Mouse (Mus musculus): ENCODE results near the gene Trove2. TPM values are rescaled to one million over a fixed set of nuclear protein-coding genes. Genes with fewer than 3 reads are reported as not detected.

The Trove2 gene
- polyA plus RNA-seq, 1 experiment from 2014 or later: 24.2 TPM

DNA sequence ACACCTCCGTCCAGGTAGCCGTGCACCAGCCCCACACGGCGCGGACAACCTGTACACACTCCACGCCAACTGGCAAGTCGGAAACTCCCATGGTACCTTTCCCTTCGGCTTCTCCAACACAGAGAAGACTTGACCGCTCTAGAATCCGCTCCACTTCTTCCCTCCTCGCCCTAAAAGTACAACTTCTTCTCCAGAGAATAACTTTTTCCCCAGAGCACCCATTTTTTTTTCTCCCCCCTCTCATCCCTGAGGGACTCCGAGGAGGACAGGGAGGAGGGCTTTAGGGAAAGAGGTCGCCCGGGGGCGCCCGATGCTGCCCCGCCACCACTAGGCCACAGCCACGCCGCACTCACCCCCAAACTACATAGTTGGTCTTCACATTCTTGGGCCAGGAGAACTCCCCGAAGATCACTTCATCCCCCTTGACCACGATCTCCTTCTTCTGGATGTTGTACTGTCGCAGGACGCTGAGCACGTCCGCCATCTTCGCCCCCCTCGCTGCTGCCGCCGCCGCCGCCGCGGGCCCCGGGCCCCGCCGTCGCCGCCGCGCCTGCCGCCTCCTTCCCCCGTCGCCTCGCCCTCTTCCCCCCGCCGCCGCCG lies 74.6 kb downstream of the Trove2 start:
- H3K4me2 ChIP-seq: peak overlapping the region; percentile 65
- no peaks in the 10 kb centered on the region for H3K9me3 ChIP-seq
- WGBS: under 1% methylated on average over 48 of the region's 48 CpGs

DNA sequence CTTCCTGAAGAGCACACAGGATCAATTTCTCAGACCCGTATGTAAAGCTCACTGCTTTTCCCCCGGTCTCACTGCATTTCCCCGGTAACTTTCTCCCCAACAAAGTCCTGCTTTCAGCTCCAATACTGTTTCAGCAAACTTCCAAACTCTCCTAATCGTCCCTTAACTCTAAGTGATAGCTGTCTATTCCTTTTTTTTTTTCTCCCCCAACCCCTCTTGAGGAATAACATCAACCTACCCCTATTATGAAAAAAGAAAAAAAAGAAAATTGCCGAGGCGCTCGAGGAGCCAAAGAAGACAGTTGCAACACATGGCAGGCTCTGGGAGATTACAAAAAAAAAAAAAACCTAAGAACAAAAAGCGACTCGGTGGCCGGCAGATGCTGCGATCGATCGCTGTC lies 75.1 kb downstream of the Trove2 start:
- Histone ChIP-seq H3K9me3 (no peaks in the 10 kb centered on the region), H3K9ac (replicated peaks) (peak overlapping the region; percentile 89), H3K27ac (peak overlapping the region; percentile 89), H3K4me2 (peak overlapping the region; percentile 65), H3K4me3 (replicated peaks) (peak overlapping the region; percentile 73), H3K4me1 (replicated peaks) (0 out of 2 replicates have a peak, but pooled peaks cover 5% of the 10 kb centered on the region), H3K27me3 (no peaks in the 10 kb centered on the region), H3K36me3 (peaks cover 15% of the 10 kb centered on the region)
- under 1% methylated on average over 13 of the region's 13 CpGs for WGBS
- ATAC-seq (ENCODE audit: insufficient number of reproducible peaks, insufficient read depth, low FRiP score, low TSS enrichment, low read depth): no peak

More for the DNA sequence above, 74.6 kb downstream of the Trove2 start:
- Histone ChIP-seq H3K4me1 (replicated peaks) (0 out of 2 replicates have a peak, but pooled peaks cover 5% of the 10 kb centered on the region), H3K36me3 (peaks cover 11% of the 10 kb centered on the region), H3K4me3 (replicated peaks) (peak overlapping the region; percentile 73), H3K27me3 (no peaks in the 10 kb centered on the region), H3K27ac (peak overlapping the region; percentile 89), H3K9ac (replicated peaks) (peak overlapping the region; percentile 89)
- ATAC-seq (ENCODE audit: insufficient number of reproducible peaks, insufficient read depth, low FRiP score, low TSS enrichment, low read depth): peak; percentile 73

Other genes starting within 250 kb of the Trove2 start
- 0.70 TPM in 2 replicates for gene B3galt2, start 136.4 kb downstream of the Trove2 start, polyA plus RNA-seq (2016; fragmentation: Nextera tagmentation; extraction: Ambion mirVana)
- 33.7 and 39.7 TPM in 2 replicates for gene Cdc73, start 74.2 kb downstream of the Trove2 start, polyA plus RNA-seq (2016; fragmentation: Nextera tagmentation; extraction: Ambion mirVana)
- gene Glrx2, start 60.7 kb downstream of the Trove2 start, polyA plus RNA-seq (2016; fragmentation: Nextera tagmentation; extraction: Ambion mirVana): 119 and 122 TPM in 2 replicates
- gene Uchl5, start 204 bp upstream of the Trove2 start, polyA plus RNA-seq (2016; fragmentation: Nextera tagmentation; extraction: Ambion mirVana): 84.4 and 91.9 TPM in 2 replicates
- 32.1 and 35.3 TPM in 2 replicates for gene Rgs2, start 227.1 kb upstream of the Trove2 start, polyA plus RNA-seq (2016; fragmentation: Nextera tagmentation; extraction: Ambion mirVana)

Data from limb, embryonic 12.5 days (tissue).